Mouse (Mus musculus) ES-Bruce4 (cell line): ENCODE measurements around the gene Tcf7l2.

Experiments
- CTCF ChIP-seq: IDR thresholded peaks from one replicate; pipeline ENCODE4 v1.8.1; 2011; ENCODE audit warnings: low read depth, low read length
- POLR2A ChIP-seq: IDR thresholded peaks from one replicate; pipeline ENCODE4 v1.8.1; 2011; ENCODE audit warnings: low read length; ENCODE audit not compliant: insufficient read depth

DNA sequence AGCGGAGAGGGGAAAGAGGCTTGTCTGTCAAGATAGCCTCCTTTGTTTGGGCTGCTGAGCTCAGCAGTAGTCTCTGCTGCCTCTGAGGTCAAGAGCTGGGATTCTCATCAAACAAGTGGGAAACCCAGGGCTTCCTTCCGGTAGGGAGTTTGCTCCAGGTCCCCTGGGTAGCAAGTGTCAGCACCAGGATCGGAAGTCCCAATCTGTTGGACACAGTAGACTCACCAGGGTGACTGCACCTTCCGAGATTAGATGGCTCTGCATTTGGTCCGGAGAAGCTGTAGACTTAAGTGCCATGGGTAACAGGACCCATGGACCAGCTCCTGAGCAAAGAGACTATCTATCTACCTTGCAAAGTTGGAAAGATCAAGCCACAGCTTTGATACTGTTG lies 47.3 kb downstream of the Tcf7l2 start:
- no peak for TF ChIP-seq CTCF
- no peak for TF ChIP-seq POLR2A
